Mouse (Mus musculus) heart, adult 2 months (tissue): Measurements from ENCODE around the gene Mpg. TPM values are rescaled to one million over a fixed set of nuclear protein-coding genes. Genes with fewer than 3 reads are reported as not detected.

ENCODE experiments used
- DNase-seq, 2 experiments: peaks; one replicate each; pipeline ENCODE4 v3.0.0; 2021
- H3K27ac ChIP-seq: fragments of 200-600 bp; 2 replicates; pipeline ENCODE4 v1.8.1; 2022
- H3K27me3 ChIP-seq: fragments of 200-500 bp; 2 replicates; pipeline ENCODE4 v1.6.1; 2012; ENCODE audit warnings: mild to moderate bottlenecking, low read length, inconsistent platforms, mixed read lengths; ENCODE audit not compliant: control insufficient read depth, insufficient read depth
- H3K36me3 ChIP-seq: fragments of 200-500 bp; 2 replicates; pipeline ENCODE4 v1.6.1; 2012; ENCODE audit warnings: low read length, inconsistent platforms; ENCODE audit not compliant: control insufficient read depth, insufficient read depth
- H3K4me1 ChIP-seq: fragments of 200-500 bp; 2 replicates; pipeline ENCODE4 v1.6.1; 2011; ENCODE audit warnings: low read length; ENCODE audit not compliant: control insufficient read depth, insufficient read depth
- H3K4me3 ChIP-seq: fragments of 200-600 bp; 2 replicates; pipeline ENCODE4 v1.8.1; 2022
- H3K79me2 ChIP-seq: fragments of 200-500 bp; replicated peaks from 2 replicates; pipeline ENCODE4 v1.6.1; 2012; ENCODE audit warnings: mild to moderate bottlenecking, inconsistent platforms, low read length, moderate library complexity, mixed read lengths; ENCODE audit not compliant: control insufficient read depth, insufficient read depth
- H3K9ac ChIP-seq: fragments of 200-500 bp; 2 replicates; pipeline ENCODE4 v1.6.1; 2012; ENCODE audit warnings: low read depth, mild to moderate bottlenecking, control low read depth, inconsistent platforms, low read length, mixed read lengths
- CTCF ChIP-seq: fragments of 200-600 bp; IDR thresholded peaks from 2 replicates; pipeline ENCODE4 v1.8.1; 2022; ENCODE audit warnings: antibody characterized with exemption, mild to moderate bottlenecking, moderate library complexity
- EP300 ChIP-seq: fragments of 200-500 bp; IDR thresholded peaks from 2 replicates; pipeline ENCODE4 v1.6.1; 2011; ENCODE audit warnings: low read depth, low read length, control low read depth; ENCODE audit not compliant: insufficient read depth
- POLR2A ChIP-seq: fragments of 200-500 bp; IDR thresholded peaks from 2 replicates; pipeline ENCODE4 v1.6.1; 2011; ENCODE audit warnings: mild to moderate bottlenecking, low read depth, low read length, control low read depth; ENCODE audit not compliant: insufficient read depth
- WGBS: fragments of 180-500 bp; shearing (Covaris S2); methylation state at CpG from one replicate; pipeline ENCODE4 v1.1.7; 2018; 5-methylcytosine and 5-hydroxymethylcytosine counted together
- intact Hi-C: fragments of 180-260 bp; cut with DNase I; formaldehyde crosslinking; loops from one replicate; pipeline ENCODE4 v1.15.1; 2025
- long read RNA-seq: library from polyadenylated mRNA; stranded (forward); transcript quantifications from one replicate; pipeline ENCODE4 v2.0.0, GENCODE M21; 2021
- polyA plus RNA-seq: library from polyadenylated mRNA; depleted of rRNA; stranded (reverse); fragments of >200 nt; gene quantifications from 2 replicates; pipeline ENCODE4 v1.2.3, GENCODE M21; 2012; rRNA removed
- total RNA-seq, 2 experiments: library from RNA; stranded (reverse); gene quantifications; 2 replicates each; pipeline ENCODE4 v1.2.3; 2021

The Mpg gene
- total RNA-seq (1 to 10 TPM; 5.1 to 6.2 TPM), polyA plus RNA-seq (5.2 and 6.0 TPM in 2 replicates)
- long read RNA-seq, transcript Mpg-201 (4 exons, 1,737 nt), result major isoform, 6 of 7 reads
- long read RNA-seq, partial matches to known transcripts, result 0 of 7 reads
- long read RNA-seq, other reads (novel, unspliced or antisense), result 1 of 7 reads

GRCm38 (mm10) chr11:32226124-32226871 lies at the start of gene Mpg:
TSS of gene Mpg (plus strand) at chr11:32226505.
- Histone ChIP-seq H3K27ac (peak within 1 kb of the TSS; percentile 76), H3K4me3 (peak within 1 kb of the TSS; percentile 72), H3K27me3 (no peaks in the 10 kb centered on the region), H3K79me2 (no peaks in the 10 kb centered on the region), H3K9ac (peak within 1 kb of the TSS; percentile 75), H3K4me1 (peaks cover 24% of the 10 kb centered on the region), H3K36me3 (no peaks in the 10 kb centered on the region)
- intact Hi-C loops, result no loop called here
- DNase-seq, result peak; percentile 92 to 93
- TF ChIP-seq POLR2A (peak; percentile 93), EP300 (peak; percentile 55; the same call in 1 of the 2 replicates), CTCF (peak; percentile 59)
- WGBS, result 2% methylated on average over 47 of the region's 47 CpGs

GRCm38 (mm10) chr11:32178506-32178905 lies 47.8 kb upstream of the Mpg start:
- Histone ChIP-seq H3K27ac (no peak overlapping the region), H3K79me2 (no peaks in the 10 kb centered on the region), H3K4me1 (no peaks in the 10 kb centered on the region), H3K36me3 (no peaks in the 10 kb centered on the region), H3K27me3 (no peaks in the 10 kb centered on the region), H3K4me3 (no peak overlapping the region), H3K9ac (no peak overlapping the region)
- WGBS, result 69% methylated on average over 1 of the region's 1 CpGs
- intact Hi-C loops, result no loop called here
- DNase-seq, result no peak
- TF ChIP-seq EP300, result no peak
- no peak for TF ChIP-seq POLR2A
- no peak for TF ChIP-seq CTCF

DNA sequence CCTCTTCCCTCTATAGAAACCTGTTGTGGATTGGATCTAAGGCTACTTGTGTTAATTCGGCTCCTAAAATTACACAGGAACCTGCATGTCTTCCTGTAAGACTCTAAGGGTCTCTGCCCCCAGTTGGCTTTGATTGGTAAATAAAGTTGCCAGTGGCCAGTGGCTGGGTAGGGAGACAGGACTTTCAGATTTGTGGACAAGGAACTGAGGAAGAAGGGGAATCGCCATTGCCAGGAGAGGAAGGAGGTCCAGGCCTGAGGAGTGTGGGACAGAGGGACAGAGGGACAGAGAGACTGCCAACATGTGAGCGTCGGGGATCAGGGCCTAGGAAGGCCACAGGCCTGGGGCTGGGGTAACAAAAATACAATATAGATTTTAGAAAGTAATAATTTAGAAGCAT lies 45.1 kb upstream of the Mpg start:
- H3K9ac ChIP-seq, result no peak overlapping the region
- no peak overlapping the region for H3K4me3 ChIP-seq
- no peaks in the 10 kb centered on the region for H3K79me2 ChIP-seq
- H3K27ac ChIP-seq, result no peak overlapping the region
- H3K27me3 ChIP-seq, result no peaks in the 10 kb centered on the region
- 74% methylated on average over 4 of the region's 4 CpGs for WGBS
- intact Hi-C loops, result loop anchor here (10.0 kb wide), 1 partner anchor 144 kb away; no protein-coding TSS in a partner anchor
- no peak for TF ChIP-seq CTCF
- no peak for TF ChIP-seq EP300
- no peak for TF ChIP-seq POLR2A
- H3K36me3 ChIP-seq, result no peaks in the 10 kb centered on the region
- H3K4me1 ChIP-seq, result no peaks in the 10 kb centered on the region
- DNase-seq, result no peak

DNA sequence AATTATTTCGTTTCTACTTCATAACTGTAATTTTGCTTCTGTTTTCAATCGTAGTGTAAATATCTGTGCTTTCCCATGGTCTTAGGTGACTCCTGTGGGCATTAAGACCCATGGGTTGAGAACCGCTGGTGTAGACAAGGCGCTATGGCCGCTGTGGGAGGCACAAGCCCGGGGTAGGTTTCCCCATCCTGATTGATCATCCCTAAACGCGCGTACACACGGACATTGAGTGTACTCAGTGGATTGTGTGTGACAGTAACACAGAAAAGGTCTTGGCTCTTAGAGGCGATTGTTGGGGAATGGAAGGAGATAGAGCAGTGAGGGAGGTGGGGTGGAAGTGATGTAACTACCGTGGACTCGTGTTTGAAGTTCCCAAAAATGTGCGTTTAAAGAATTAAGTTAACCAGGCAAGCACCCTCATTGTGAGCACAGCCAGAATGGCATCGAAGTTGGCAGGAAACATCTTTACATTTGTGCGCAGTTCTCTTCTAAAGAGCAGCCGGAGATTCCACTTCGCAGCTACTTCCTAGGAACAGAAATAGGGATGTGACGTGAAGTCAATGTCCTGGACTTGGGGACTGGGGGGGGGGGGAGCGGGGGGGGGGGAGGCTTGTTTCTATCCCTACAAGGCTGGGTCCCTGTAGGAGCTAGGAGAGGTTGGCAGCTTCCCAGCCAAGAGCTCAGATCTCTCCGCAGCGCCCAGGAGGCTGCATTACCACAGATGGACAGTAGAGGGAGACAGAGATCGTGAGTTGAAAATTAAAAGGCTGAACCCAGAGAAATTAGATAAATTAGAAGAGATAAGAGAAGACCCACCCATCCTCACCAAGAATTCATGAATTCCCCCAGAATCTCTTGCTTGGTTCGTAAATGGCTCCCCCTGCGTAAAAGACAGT lies 44.1 kb upstream of the Mpg start:
- 37% methylated on average over 24 of the region's 25 CpGs for WGBS
- Histone ChIP-seq H3K27ac (no peak overlapping the region), H3K4me3 (no peak overlapping the region), H3K27me3 (no peaks in the 10 kb centered on the region), H3K9ac (no peak overlapping the region), H3K36me3 (no peaks in the 10 kb centered on the region), H3K79me2 (no peaks in the 10 kb centered on the region), H3K4me1 (no peaks in the 10 kb centered on the region)
- intact Hi-C loops, result loop anchor here (1.0 to 10.0 kb wide), 3 partner anchors 56 to 143 kb away; partner anchors contain the start of gene Hbq1b
- DNase-seq, result peak; percentile 70 to 81
- TF ChIP-seq EP300, result peak; percentile 82
- TF ChIP-seq POLR2A, result no peak
- TF ChIP-seq CTCF, result peak; percentile 82

GRCm38 (mm10) chr11:32184469-32184868 lies 41.8 kb upstream of the Mpg start:
- DNase-seq, result no peak
- H3K27me3 ChIP-seq, result no peaks in the 10 kb centered on the region
- no peaks in the 10 kb centered on the region for H3K4me1 ChIP-seq
- no peaks in the 10 kb centered on the region for H3K36me3 ChIP-seq
- H3K79me2 ChIP-seq, result no peaks in the 10 kb centered on the region
- no peak overlapping the region for H3K27ac ChIP-seq
- TF ChIP-seq CTCF, result no peak
- no peak for TF ChIP-seq POLR2A
- TF ChIP-seq EP300, result no peak
- intact Hi-C loops, result loop anchor here (10.0 kb wide), 1 partner anchor 140 kb away; no protein-coding TSS in a partner anchor
- H3K4me3 ChIP-seq, result no peak overlapping the region
- no peak overlapping the region for H3K9ac ChIP-seq
- WGBS, result 86% methylated on average over 8 of the region's 8 CpGs
